Comparison of ENCODE assay signal across 8 mouse cellular contexts in the genomic region with DNA sequence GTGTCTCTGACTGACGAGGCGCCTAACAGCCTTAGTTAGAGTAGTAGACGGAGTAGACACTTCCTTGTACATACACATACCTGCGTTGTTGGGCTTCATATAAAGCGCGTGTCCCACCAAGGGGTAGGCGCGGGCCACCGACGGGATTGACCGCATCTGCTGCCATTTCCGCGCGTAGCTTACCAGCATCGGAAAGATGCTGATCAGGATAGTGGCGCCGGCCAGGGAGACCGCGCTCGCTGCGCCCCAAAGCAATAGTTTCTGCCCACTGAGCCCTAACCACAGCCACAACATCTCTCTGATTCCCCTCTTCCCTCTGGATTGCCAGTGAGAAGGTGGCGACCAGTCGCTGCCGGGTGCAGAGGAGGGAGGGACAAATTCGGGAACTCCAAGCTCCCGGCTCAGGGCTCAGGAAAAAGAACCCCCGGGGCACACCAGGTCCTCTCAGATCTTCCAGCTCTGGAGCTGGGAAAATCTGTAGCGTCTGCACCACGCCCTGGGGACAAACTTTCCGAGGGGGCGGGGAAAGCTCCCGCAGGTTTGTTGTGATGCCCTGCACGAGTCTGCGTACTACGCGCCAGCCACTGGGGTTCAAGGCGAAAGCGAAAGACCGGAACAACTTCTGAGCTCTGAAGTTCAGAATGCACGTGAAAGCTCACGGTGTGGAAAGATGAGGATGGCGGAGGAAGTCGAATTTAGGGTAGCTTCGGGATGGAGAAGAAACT. TPM values are rescaled to one million over a fixed set of nuclear protein-coding genes. Genes with fewer than 3 reads are reported as not detected.
DNase-seq lines count a peak whose midpoint lies in the region; ATAC-seq and TF ChIP-seq lines count a peak whose summit lies in the region.

TSS of gene Cyp4v3 (minus strand) at position 532 of the 725 bp plus-strand sequence.

- TF ChIP-seq POLR2A in embryonic fibroblast, embryonic 13.5 days (IDR thresholded peaks at IDR 0.05; ENCODE audit: low read depth, low read length), result peak; percentile 64

- peak within 1 kb of the TSS; percentile 83 for H3K9ac ChIP-seq in heart, embryonic 13.5 days
- H3K9ac ChIP-seq in kidney, postnatal 0 days (ENCODE audit: low read depth, low read length), result peak within 1 kb of the TSS; percentile 50
- peak within 1 kb of the TSS; percentile 8; the same call in 1 of the 2 replicates for H3K9ac ChIP-seq in liver, embryonic 15.5 days
- peak within 1 kb of the TSS; percentile 76 for H3K9ac ChIP-seq in stomach, embryonic 16.5 days (ENCODE audit: low read length)

- TF ChIP-seq CTCF in embryonic fibroblast, embryonic 13.5 days (IDR thresholded peaks at IDR 0.05; ENCODE audit: borderline replicate concordance, insufficient read depth, low read length), result no peak
- no peak for TF ChIP-seq CTCF in kidney, postnatal 0 days (IDR thresholded peaks at IDR 0.05; ENCODE audit: low read depth)

- H3K27me3 ChIP-seq in heart, embryonic 13.5 days (replicated peaks), result peaks cover 4% of the 10 kb centered on the region; the same call in 1 of the 2 replicates
- H3K27me3 ChIP-seq in kidney, postnatal 0 days (ENCODE audit: insufficient read depth, low read length), result no peaks in the 10 kb centered on the region
- H3K27me3 ChIP-seq in liver, embryonic 15.5 days, result no peaks in the 10 kb centered on the region
- no peaks in the 10 kb centered on the region for H3K27me3 ChIP-seq in stomach, embryonic 16.5 days (ENCODE audit: control insufficient read depth, insufficient read depth, low read length)

- ATAC-seq in heart, embryonic 13.5 days (ENCODE audit: extremely low read depth, insufficient number of reproducible peaks, low FRiP score, low TSS enrichment), result no peak; the same call in 1 of the 2 replicates
- ATAC-seq in kidney, postnatal 0 days (replicated peaks; ENCODE audit: low FRiP score, low read depth), result peak; percentile 59; the same call in 1 of the 2 replicates
- ATAC-seq in liver, embryonic 15.5 days (ENCODE audit: insufficient read depth), result peak; percentile 72
- ATAC-seq in stomach, embryonic 16.5 days (ENCODE audit: insufficient read depth, low FRiP score), result peak; percentile 85

- peaks cover 6% of the 10 kb centered on the region for H3K4me1 ChIP-seq in embryonic fibroblast, embryonic 13.5 days (ENCODE audit: control insufficient read depth, insufficient read depth, low read length)
- peaks cover 8% of the 10 kb centered on the region; the same call in 1 of the 2 replicates for H3K4me1 ChIP-seq in heart, embryonic 13.5 days
- no peaks in the 10 kb centered on the region; the same call in 1 of the 2 replicates for H3K4me1 ChIP-seq in kidney, postnatal 0 days (replicated peaks; ENCODE audit: insufficient read depth, low read length)
- H3K4me1 ChIP-seq in liver, embryonic 15.5 days (replicated peaks), result peaks cover 8% of the 10 kb centered on the region; the same call in 1 of the 2 replicates
- peaks cover 11% of the 10 kb centered on the region; the same call in 1 of the 2 replicates for H3K4me1 ChIP-seq in stomach, embryonic 16.5 days (ENCODE audit: control insufficient read depth, insufficient read depth, low read length)

- H3K36me3 ChIP-seq in heart, embryonic 13.5 days, result no peaks in the 10 kb centered on the region
- H3K36me3 ChIP-seq in kidney, postnatal 0 days (ENCODE audit: insufficient read depth, low read length), result peaks cover 5% of the 10 kb centered on the region; the same call in 1 of the 2 replicates
- H3K36me3 ChIP-seq in liver, embryonic 15.5 days (replicated peaks), result no peaks in the 10 kb centered on the region
- H3K36me3 ChIP-seq in stomach, embryonic 16.5 days (ENCODE audit: control insufficient read depth, insufficient read depth, low read length), result no peaks in the 10 kb centered on the region

- peak within 1 kb of the TSS; percentile 61 for H3K27ac ChIP-seq in embryonic fibroblast, embryonic 13.5 days (ENCODE audit: insufficient read depth, low read length)
- H3K27ac ChIP-seq in heart, embryonic 13.5 days (replicated peaks), result no peak within 1 kb of the TSS
- no peak within 1 kb of the TSS for H3K27ac ChIP-seq in kidney, postnatal 0 days
- peak within 1 kb of the TSS; percentile 33 for H3K27ac ChIP-seq in liver, embryonic 15.5 days (replicated peaks)
- H3K27ac ChIP-seq in stomach, embryonic 16.5 days (ENCODE audit: low read length), result no peak within 1 kb of the TSS

- H3K9me3 ChIP-seq in heart, embryonic 13.5 days, result no peaks in the 10 kb centered on the region
- H3K9me3 ChIP-seq in kidney, postnatal 0 days (replicated peaks; ENCODE audit: low read length), result no peaks in the 10 kb centered on the region
- no peaks in the 10 kb centered on the region for H3K9me3 ChIP-seq in liver, embryonic 15.5 days (replicated peaks)
- H3K9me3 ChIP-seq in stomach, embryonic 16.5 days (replicated peaks; ENCODE audit: control insufficient read depth, low read length), result no peaks in the 10 kb centered on the region

- H3K4me2 ChIP-seq in heart, embryonic 13.5 days, result peak within 1 kb of the TSS; percentile 95
- peak within 1 kb of the TSS; percentile 95 for H3K4me2 ChIP-seq in kidney, postnatal 0 days (ENCODE audit: low read length)
- peak within 1 kb of the TSS; percentile 66 for H3K4me2 ChIP-seq in liver, embryonic 15.5 days
- H3K4me2 ChIP-seq in stomach, embryonic 16.5 days (ENCODE audit: low read depth, low read length), result peak within 1 kb of the TSS; percentile 82

- WGBS in heart, embryonic 13.5 days, result 1% methylated on average over 44 of the region's 44 CpGs
- 1% methylated on average over 44 of the region's 44 CpGs for WGBS in kidney, postnatal 0 days
- under 1% methylated on average over 44 of the region's 44 CpGs for WGBS in liver, embryonic 15.5 days (ENCODE audit: insufficient replicate concordance)
- WGBS in stomach, embryonic 16.5 days, result under 1% methylated on average over 44 of the region's 44 CpGs

- peak within 1 kb of the TSS; percentile 72 for H3K4me3 ChIP-seq in embryonic fibroblast, embryonic 13.5 days (ENCODE audit: insufficient read depth, low read length)
- peak within 1 kb of the TSS; percentile 75 for H3K4me3 ChIP-seq in heart, embryonic 13.5 days
- peak within 1 kb of the TSS; percentile 51 for H3K4me3 ChIP-seq in kidney, postnatal 0 days (replicated peaks; ENCODE audit: low read depth, low read length)
- peak within 1 kb of the TSS; percentile 57 for H3K4me3 ChIP-seq in liver, embryonic 15.5 days (replicated peaks)
- H3K4me3 ChIP-seq in stomach, embryonic 16.5 days (replicated peaks; ENCODE audit: low read length), result peak within 1 kb of the TSS; percentile 73

- peak; percentile 50 for DNase-seq in layer of hippocampus, adult 11-12 months (ENCODE audit: low spot score)
- no peak for DNase-seq in layer of hippocampus, adult 9-10 months (ENCODE audit: low spot score)
- DNase-seq in kidney, postnatal 0 days (ENCODE audit: low spot score), result peak; percentile 77
- peak; percentile 55 for DNase-seq in neural tube, embryonic 10.5 days (ENCODE audit: extremely low spot score, low spot score)

RNA-seq across cellular contexts. Expression of gene Cyp4v3, which starts in this region (rescaled TPM):
- 7.1 and 7.4 TPM in 2 replicates for polyA plus RNA-seq in embryonic fibroblast, embryonic 13.5 days (2011; ENCODE audit: insufficient read length, low read depth, missing spikeins)
- 0.48 and 0.66 TPM in 2 replicates for polyA plus RNA-seq in heart, embryonic 13.5 days (2015; fragmentation: Nextera tagmentation; extraction: Ambion mirVana)
- 3.6 and 3.9 TPM in 2 replicates for polyA plus RNA-seq in kidney, postnatal 0 days (2015; fragmentation: Nextera tagmentation; extraction: Ambion mirVana)
- polyA plus RNA-seq in liver, embryonic 15.5 days (2015; fragmentation: Nextera tagmentation; extraction: Ambion mirVana), result 5.1 and 5.3 TPM in 2 replicates
- 5.6 and 5.7 TPM in 2 replicates for polyA plus RNA-seq in stomach, embryonic 16.5 days (2015; fragmentation: Nextera tagmentation; extraction: Ambion mirVana)

Comparison
In these comparisons a context has a peak if more than half of its experiments do, and no peak if none do; other contexts are left out.
1. H3K27ac ChIP-seq: peak in embryonic fibroblast, embryonic 13.5 days (single experiment) and liver, embryonic 15.5 days (single experiment); none in heart, embryonic 13.5 days (single experiment), kidney, postnatal 0 days (single experiment) and stomach, embryonic 16.5 days (single experiment).
2. H3K9ac ChIP-seq: peak in every context shown above with its lines; median percentile 83 in heart, embryonic 13.5 days; 76 in stomach, embryonic 16.5 days; 50 in kidney, postnatal 0 days; 8 in liver, embryonic 15.5 days.
3. Peak in every context shown above with its lines, with median percentiles within 50 percentile points of each other: H3K4me3 ChIP-seq and H3K4me2 ChIP-seq.